Mouse (Mus musculus) cerebral cortex, adult 2 months (tissue): ENCODE measurements around the gene Pla2g2c.

Experiments used
- WGBS: fragments of 180-500 bp; shearing (Covaris S2); methylation state at CpG from one replicate; pipeline ENCODE4 v1.1.7; 2018; 5-methylcytosine and 5-hydroxymethylcytosine counted together

Pla2g2c gene

DNA sequence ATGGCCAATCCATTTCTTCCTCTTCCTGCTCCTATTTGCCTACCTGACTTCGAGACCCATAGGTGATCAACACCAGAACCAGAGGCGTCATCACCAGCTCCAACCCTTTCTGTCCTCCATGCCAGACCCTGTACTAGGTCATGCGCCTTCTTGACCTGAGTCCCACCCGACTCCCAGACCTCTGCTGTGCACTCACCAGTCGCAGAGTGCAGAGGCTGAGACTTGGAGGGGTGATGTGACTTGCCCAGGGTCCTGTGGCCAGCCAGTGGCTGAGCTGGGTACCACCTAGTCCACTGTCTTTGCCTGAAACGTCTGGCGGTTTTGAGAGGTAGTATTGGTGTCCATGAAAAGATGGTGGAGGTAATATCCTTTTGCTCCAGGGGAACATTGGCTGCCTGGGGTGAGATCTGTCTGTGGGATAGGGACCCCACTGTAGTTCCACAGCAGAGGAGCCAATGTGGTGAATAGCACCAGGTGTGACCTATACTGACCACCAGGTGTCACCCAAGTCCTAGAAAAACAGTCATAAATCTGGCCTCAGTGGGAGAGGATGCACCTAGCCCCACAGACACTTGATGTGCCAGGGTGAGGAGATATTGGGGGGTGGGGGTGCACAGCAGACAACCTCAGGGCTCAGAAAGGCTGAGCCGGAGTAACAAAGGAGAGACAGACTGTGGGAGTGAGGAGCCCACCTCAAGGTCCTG lies 23.9 kb downstream of the Pla2g2c start:
- 57% methylated on average over 8 of the region's 8 CpGs for WGBS

DNA sequence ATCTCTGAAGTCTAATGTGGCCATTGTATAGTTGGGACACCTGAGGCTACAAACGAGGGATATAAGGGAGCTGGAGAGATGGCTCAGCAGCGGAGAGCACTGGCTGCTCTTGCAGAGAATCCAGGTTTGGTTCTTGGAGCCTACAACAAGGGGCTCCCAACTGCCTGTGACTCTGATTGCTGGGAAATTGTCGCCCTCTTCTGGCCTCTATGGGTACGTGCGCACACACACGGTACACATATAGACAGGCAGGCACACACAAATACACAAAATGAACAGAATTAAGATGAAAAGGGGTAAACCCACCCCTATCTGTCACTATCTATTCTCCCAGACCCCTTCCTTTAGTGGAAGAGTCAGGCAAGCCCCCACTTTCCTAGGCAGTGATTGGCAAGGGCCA lies 28.0 kb downstream of the Pla2g2c start:
- 94% methylated on average over 6 of the region's 6 CpGs for WGBS

DNA sequence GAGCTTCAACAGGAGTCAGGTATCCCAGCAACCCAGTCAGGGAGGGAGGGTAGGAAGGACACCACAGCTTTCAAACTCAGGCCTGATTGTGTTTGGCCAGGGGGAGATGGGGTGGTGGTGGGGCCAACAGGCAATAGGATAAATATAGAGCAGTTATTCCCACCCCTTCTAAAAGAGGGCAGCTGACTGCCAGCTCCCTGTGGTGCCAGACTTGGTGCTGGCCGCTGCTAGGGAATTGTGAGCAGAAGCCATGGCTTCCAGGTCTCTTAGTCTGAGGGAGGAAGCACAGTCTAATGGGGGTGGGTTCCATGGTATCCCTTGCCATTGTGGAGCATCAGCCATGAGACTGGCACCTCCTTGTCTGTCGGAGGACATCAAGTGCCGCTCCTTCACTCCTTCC lies 29.0 kb downstream of the Pla2g2c start:
- WGBS = 88% methylated on average over 3 of the region's 3 CpGs

DNA sequence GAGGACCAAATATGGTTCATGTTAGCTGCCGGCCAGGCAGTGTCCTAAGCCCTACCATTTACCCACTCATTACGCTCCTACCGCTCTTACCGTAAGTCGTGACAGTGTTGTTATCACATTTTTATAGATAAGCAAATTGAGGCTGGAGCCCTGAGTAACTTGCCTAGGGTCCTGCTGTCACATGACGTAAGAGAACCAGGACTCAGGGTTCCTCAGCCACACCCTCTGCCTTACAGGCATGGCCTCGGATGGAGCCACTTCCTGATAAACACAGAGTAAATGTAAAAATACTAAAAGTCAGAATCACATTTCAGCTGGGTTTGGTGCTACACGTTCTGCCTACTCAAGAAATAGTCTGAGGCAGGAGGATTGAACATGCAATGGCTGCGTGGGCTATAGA lies 29.8 kb downstream of the Pla2g2c start:
- WGBS = 91% methylated on average over 9 of the region's 9 CpGs

DNA sequence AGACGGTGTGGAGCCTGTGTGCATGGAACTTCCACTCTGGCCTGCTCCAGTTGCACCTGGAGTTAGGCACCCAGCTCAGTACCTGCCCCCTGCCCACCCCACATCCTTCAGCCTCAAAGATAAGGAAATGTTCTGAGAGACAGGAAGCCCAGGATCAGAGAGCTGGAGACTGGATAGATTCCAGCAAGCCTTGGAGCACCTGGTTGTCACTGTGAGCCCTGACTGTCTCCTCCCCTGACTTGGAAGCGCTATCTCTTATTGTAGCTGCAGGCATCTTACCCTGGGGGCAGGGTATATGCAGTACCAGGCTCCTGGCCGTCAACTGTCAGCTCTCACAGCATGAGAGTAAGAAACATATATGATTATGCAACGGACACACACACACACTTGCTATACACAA lies 30.8 kb downstream of the Pla2g2c start:
- WGBS = 47% methylated on average over 4 of the region's 4 CpGs

DNA sequence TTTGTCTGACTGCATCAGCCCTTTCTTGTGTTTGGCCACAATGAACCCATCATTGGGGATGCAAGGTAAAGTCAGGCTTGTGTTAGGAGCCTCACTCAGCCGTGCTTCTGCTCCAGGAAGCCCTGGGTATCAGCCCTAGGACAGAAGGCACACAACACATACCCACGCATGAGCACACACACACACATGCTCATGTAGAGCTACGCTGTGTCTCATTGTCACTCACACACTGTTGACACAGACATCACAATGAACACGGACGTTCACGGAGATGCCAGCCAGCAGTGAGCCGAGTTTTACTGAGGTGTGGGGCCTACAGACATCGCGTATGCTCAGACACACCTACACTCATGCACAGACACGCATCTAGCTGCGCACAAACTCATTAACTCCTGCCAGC lies 31.4 kb downstream of the Pla2g2c start:
- WGBS = 51% methylated on average over 11 of the region's 11 CpGs

DNA sequence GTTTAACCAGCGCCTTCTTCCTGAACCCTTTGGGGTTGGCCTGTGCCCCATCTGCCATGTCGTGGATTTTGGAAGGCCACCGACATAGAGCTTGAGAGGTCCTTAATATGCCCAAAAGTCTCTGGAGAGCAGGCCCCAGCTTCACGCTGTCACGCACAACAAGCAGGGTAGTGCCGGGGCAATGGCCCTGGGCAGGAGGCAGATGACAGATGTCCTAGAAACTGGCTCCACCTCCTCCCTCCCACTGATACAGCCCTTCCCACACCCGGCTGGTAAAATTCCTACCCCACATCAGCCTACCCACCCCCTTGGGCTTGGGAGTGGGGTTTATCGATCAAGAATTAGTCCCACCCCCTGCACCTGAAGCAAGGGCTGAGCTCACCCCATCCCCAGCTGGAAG lies 32.8 kb downstream of the Pla2g2c start, which contains the start of gene Pla2g2f:
Gene Pla2g2f (minus strand): TSS at position 211 of the 400 bp plus-strand sequence.
- 91% methylated on average over 8 of the region's 8 CpGs for WGBS

DNA sequence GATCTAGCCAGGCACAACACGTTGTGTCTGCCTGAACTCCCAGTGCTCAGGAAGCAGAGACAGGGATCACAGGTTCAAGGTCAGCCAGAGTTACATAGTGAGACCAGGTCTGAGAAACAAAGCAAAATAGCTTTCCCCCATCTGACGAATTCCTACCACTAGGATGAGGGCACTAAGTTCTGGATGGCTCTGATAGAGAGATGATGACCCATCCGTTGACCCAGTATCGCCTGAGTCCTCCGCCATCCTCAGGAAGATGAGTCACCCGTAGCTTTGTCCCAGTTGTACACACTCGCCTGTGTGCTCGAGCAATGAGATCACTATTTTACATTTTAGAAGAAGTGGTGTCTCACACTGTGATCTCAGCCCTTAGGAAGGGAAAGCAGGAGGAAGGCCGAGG lies 37.7 kb downstream of the Pla2g2c start:
- WGBS = 74% methylated on average over 9 of the region's 9 CpGs

DNA sequence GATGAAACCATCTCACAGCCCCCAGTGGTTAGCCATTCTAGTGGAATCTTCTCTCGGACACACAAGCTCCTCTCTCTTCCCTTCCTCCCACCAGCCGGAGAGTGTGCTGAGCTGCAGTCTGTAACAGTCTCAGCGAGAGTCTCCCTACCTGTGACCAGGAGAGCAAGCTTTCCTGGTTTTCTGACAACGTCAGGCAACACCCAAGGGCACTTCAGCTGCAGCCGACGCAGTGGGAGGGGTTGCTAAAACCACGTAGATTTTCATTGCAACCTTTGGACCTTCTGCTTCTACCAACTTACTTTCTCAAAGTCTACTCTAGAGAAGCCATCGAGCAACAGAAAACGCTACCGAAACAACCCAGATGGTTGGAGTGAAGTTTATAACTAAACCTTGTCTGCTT lies 47.4 kb downstream of the Pla2g2c start:
- 79% methylated on average over 10 of the region's 10 CpGs for WGBS

DNA sequence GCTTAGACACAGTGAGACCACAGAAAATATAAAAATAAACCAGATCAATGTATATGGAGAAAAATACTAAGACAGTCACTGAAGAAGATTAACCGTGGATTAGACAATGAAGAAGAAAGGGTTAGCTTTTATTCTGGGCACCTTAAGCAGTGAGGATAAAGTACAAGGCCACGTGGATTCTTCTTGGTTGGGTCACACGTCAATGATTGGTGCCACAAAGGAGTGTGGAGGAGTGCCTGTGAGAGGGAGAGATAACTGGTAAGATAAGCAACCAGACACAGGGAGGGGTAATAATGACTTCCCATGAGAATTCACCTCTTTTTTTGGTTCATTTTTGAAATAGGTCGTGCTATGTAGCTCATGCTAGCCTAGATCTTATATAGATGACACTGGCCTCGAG lies 47.8 kb downstream of the Pla2g2c start:
- WGBS = 72% methylated on average over 5 of the region's 5 CpGs

DNA sequence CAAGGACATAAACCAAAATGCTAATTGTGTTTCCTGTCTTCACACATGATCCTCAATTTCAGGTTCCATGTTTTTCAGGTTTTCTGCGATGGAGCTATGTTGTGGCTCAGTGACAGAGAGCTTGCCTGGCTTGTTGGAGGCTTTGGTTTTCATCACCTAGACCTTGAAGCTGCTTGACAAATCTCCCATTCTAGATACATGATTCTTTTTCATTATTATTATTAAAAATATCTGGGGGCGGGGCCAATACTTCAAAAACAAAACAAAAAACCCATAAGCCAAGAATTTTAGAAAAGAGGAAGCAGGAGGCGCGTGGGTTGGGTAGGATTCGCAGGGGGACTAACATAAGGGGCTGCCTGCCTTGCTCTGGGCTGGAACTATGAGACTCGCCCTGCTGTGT lies 50.8 kb downstream of the Pla2g2c start, which contains the start of gene Pla2g2d:
Gene Pla2g2d (plus strand): TSS at position 301 of the 400 bp plus-strand sequence.
- 78% methylated on average over 6 of the region's 6 CpGs for WGBS

DNA sequence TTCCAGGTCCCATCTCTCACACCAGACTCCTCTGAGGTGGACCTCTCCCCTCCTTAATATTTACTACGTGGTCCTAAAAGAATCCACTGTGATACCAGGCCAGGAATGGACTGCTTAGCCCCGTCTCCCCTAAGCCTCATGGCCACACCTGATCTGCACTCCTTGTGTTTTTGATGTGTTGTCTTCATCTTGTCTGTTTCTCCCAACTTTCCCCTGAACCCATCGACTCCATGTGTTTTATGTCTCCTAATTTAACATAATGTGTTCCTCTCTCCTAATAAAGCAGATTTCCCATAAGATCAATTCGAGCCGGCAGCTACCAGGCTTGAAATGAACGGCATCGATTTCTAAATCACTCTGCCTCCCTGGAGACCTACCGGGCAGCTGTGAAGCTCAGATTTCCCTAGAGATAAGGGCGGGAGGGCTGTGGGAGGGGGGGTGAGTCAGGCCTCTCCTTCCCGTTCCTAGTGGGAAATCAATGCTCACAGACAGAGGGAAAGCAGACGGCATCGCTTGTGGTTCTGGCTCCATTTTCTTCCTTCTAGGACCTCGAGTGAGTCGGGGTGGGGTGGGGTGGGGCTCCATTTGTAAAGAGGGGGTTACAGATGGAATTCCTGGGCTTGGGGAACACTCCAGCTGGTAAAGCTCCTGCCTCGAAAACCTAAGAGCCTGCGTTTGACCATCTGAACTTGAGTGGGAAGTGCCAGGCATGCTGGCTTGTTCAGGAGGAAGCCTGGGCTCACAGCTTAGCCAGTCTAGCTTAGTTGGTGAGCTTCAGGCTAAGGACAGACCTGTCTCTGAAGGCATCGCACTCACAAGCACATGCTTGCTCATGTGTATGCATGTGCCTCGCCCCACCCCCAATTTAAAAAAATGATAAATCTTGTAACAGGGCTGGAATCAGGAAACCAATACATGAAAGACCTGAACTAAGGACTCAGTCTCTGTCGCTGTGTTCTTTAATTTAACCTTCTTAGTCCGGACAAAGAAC lies 53.1 kb downstream of the Pla2g2c start:
- 51% methylated on average over 20 of the region's 20 CpGs for WGBS

DNA sequence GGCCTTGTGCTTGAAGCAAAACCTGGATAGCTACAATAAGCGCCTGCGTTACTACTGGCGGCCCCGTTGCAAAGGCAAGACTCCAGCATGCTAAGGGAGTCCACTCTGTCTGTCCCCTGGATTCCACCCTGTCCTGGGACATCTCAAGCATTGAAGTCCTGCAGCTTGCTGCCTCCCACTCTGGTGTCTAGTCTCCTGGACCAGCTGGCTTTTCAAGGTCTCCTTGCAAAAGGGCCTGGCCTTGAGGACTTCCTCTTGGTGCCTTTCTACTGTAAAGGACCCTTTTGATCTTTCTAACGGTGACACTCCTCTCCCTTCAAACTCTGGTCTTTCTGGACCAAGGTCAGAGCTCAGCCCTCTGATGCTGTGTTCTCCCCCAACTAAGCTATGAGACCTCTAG lies 55.7 kb downstream of the Pla2g2c start:
- 83% methylated on average over 5 of the region's 5 CpGs for WGBS

DNA sequence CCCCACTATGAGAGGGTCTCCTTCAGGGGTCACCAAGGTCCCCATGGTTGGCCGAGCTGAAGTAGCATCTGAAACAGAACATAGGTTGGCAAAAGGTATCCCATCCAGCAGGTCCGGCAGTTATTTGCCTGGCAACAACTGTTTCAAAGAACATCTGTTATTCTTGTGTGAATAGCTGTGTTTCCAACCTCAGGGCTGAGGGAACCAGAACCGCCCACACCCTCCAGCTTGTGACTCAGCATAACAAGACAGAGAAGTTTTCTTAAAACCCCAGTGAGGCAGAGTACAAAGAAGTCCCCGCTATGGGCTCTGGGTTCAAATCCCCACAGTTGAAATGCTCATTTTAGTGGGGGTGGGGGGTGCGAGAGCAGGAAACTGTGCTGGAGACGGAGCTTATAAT lies 57.5 kb downstream of the Pla2g2c start:
- WGBS = 46% methylated on average over 6 of the region's 6 CpGs

DNA sequence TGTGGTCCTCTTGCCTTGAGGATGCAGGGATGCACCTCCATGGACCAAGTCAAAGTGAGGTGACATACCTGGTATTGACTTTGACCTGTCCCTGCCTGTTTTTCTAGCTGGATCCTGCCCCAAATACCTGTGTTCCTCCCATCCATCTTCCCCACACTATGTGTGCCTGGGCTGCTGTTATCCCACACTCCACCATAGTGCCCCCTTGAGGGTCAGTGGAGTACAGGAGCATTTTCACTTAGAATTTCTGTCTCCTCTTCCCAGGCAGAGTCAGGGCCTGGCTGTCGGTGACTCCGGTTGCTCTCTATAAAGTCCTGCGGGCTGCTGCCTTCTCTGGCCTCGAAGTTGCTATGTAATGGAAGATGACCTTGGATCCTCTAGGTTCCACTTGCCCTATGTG lies 61.1 kb downstream of the Pla2g2c start:
- 71% methylated on average over 4 of the region's 4 CpGs for WGBS

DNA sequence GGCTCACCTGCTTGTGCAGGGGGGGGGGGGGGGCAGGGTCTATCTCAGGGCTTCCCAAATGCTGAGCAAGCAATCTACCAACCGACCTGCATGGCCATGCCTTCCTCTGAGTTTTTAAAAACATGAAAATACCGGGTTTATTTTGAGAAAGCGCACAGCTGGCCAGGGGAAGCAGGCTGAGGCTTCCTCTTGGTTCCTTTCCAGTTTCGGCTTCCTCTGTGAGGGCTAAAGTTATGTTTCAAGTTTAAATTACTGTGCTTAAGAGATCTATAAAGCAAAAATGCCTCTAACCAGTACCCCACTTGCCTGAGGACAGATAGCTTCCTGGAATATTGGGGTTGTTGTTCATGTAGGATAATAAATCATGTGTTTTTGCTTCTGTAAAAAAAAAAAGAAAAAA lies 61.5 kb downstream of the Pla2g2c start:
- 26% methylated on average over 4 of the region's 4 CpGs for WGBS

DNA sequence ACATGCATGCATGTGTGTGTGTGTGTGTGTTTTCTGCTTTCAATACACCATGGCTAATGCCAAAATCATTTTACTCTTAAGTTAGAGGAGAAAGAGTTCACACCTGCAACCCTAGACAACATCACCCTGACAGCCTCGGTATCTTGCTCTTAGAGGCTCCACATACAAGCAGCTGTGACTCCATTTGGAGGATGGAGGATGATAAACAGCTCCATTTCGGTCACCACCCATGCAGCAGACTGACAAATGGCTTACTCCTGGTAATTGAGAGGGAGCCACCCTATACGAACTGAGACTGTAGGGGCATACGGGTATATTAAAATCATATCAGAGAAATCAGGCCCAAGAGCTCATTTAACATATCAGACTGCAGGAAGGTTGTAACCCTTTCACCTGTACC lies 63.8 kb downstream of the Pla2g2c start:
- 39% methylated on average over 4 of the region's 4 CpGs for WGBS

DNA sequence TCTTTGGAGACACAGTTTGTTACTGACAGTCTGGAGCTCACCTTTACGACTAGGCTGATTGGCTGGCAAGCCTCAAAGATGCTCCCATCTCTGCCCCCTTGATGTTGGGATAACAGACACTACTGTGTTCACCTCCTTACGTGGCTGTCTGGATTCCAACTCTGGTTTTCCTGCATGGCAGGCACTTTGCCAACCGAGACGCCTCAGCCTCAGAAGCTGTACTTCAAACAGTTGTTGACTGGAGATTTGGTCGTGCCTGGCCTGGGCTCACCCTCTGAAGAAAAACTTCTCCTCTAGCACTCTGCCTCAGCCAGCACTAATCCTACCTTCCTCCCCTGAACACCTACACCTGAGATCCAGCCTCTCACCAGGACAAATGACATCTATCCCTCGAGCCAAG lies 66.9 kb downstream of the Pla2g2c start:
- WGBS = 49% methylated on average over 6 of the region's 6 CpGs

DNA sequence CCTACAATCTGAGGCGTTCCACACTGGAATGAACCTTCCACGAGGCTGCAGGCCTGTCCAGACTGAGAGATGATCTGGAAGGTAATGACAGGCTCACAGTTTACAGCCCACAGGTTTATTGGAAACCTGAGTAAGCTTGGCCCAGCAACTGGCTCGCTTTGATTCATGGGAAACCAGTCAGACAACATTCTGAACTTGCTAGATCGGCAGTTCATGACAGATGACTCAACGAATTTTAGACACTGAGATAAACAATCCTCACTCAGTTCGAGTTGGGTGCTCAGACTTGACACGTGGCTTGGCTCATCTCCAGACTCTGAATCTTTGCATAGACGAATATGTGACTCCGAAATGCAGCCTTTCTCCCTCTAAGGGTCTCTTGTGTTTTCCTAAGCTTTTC lies 68.0 kb downstream of the Pla2g2c start:
- 50% methylated on average over 9 of the region's 9 CpGs for WGBS

DNA sequence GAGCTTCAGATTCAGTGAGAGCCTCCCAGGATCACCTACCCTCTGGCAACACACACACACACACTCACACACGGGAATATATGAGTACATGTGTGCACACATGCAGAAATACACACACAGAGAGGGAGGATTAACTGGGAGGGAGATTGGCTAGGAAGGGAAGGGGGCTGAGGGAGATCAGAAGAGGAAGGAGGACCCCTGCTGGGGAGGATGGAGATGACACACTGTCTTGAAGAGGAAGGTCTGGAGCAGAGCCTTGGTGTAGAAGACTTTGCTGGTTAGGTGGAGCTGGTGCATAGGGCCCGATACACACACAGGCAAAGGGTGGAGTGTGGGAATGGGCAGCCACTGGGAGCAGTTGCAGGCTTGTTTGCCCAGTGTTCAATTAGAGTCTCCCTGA lies 68.7 kb downstream of the Pla2g2c start:
- 51% methylated on average over 2 of the region's 2 CpGs for WGBS

DNA sequence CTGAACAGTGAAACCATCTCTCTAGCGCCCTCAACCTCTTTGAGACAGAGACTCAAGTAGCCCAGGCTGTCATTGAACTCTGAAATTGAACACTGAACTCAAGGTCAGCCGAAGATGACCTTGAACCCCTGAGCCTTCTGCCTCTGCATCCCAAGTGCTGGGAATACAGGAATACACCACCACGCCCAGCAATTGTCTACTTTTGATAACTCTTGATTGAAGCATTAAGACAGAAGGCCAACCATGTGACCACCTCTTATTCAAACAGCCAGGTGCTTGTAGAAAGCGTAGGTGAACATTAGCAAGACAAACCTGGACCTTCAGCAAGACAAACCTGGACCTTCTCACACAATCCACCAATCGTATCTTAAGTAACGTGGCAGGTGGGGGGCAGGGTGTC lies 69.8 kb downstream of the Pla2g2c start:
- WGBS = 94% methylated on average over 6 of the region's 6 CpGs
